Mouse (Mus musculus) right cerebral cortex, postnatal 14 days (tissue): Measurements from ENCODE around the gene Cep128.
"Not testable (repeated sequence)": the region's sequence is repeated elsewhere in the genome, so short reads cannot be mapped to it uniquely, and the experiment has no call there.

ENCODE experiments used
- DNase-seq: peaks from one replicate; pipeline ENCODE4 v3.0.0; 2022

Gene Cep128

DNA sequence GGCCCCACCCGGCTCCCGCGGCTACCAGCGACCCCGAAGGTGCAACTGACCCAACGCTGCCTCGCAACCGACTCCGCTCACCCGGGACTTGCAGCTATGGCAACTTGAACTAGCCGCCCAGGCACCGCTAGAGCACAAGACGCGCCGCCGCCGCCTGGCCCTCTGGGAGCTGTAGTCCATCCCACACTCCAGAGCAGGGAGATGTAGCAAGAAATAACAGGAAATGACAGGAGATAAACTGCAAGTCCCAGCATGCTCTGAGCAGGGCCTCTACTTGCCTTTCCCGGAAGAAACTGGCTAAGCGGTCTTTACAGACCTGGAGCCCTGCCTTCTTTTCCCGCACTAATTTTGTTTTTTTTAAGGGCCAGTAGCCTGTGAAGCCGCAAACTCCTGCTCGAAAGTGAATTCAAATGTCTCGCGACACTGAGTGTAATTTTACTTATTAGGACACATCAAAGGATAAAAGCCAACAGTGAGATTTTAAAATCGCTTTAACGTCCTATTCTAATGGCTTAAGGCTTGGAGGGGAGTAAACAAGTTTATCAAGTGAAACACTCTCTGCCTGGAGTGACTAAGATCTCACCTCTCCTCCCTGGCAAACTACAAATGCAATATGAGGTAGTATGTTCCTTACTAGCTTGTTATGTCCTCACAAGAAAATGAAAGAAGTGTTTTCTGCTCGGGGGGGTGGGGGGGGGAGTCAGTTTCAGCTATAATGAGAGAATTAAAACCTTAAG, at the start of gene Cep128, which contains the start of gene Tshr:
Cep128 (minus strand) TSS at position 129 of the 737 bp plus-strand sequence.
Tshr (plus strand) TSS at position 283 of the 737 bp plus-strand sequence.
- DNase-seq, result peak; percentile 91

DNA sequence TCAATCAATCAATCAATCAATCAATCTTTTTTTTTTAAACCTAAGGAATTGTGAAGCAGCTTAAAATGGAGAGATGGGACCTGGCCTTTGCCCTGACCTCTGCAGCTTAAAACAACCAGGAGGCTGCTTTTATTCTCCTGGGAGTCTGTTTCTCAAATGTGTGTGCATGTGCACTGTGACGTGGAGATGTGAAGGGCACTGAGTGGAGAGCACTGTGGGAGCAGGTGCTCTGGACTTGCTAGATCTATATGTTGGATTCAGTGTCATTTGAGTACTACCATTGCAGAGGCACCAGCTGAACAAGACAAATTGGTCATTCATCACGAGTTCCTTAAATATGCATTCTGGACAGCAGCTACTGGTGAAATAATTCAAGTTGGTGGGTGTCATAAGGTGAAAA, 42.9 kb upstream of the Cep128 start:
- DNase-seq, result no peak

DNA sequence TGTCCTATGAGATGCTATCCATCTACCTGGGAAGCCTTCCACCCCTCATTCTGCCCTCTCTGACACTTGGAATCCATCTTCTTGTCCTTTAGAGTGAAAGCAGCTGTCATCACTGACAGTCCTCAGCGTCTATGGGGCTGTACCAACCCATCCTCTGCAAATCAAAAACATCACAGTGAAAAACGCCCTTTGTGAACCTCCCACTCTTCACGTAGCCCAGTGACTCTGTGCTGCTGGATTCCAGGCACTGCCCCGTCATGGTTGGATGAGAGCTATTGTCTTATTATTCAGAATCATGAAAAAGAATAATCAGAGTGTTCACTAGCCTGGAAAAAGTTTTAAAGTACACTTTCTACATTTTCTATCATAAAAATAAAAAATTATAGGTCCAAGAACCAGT, 42.3 kb upstream of the Cep128 start:
- DNase-seq, result no peak

DNA sequence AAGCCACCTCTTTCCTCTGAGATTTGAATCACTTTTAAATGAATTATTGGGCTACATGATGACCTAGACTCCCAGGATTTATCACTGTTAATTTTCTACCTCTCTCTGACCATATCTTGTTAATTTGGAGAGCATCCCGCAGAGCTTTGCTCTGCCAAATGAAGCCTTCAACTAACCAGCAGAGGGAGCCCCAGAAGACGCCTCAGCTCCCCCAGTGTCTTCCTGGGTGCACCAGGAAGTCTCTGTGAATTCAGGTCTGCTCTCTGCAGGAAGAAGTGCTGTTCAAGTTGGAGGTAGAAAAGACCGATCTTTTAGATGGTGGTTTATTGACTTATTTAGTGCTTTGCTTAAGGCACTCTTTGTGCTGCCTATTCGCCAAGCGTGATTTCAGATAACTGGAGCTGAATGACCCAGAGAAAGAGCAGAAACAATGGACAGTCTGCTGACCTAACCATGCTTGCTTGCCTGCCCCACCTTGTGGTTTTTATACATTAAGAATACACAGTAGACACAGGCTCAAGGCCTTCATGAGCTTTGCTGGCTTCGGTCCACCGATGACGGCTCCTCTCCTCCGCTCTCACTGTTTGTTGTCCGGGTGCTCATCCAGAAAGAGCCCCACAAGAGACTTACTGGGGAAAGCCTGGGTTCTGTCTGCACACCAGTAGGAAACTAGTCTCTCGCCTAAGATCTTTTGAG, 39.1 kb upstream of the Cep128 start:
- DNase-seq, result peak; percentile 27

DNA sequence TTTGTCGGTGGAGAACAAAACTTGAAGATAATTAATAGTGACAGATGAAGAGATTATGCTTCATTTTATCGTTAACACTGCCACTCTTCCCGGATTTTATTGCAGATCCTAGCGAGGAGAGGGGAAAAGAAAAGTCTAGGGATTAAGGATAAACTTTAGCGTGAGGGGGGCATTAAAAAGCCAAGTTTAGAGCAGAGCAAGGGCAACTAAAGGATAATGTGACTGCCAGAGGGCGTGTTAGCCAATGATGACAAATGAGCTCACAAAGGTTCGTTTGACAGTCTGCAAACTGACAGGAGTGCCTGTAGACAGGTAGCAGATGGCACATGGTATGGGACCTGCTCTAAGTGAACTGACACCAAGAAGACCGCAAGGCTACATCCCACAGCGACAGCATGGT, 37.1 kb upstream of the Cep128 start:
- DNase-seq, result no peak

DNA sequence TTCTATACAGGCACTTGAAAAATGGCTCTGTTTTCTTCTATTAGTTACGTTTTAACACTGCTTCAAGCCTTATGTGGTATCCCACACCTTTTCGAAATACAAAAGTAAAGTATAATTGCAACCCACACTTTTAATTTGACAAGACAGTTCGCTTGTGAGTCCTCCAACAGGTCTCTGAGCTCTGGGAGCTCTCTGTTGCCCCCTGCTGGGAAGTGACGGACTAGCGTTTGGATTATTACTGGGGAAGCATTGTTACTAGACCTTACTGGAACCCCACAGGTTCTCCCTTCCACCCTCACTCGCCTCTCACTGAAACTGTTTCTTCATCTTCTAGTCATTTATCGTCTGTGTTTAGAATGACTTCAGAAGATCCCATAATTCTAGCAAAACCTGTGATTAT, 34.6 kb upstream of the Cep128 start:
- peak; percentile 54 for DNase-seq

DNA sequence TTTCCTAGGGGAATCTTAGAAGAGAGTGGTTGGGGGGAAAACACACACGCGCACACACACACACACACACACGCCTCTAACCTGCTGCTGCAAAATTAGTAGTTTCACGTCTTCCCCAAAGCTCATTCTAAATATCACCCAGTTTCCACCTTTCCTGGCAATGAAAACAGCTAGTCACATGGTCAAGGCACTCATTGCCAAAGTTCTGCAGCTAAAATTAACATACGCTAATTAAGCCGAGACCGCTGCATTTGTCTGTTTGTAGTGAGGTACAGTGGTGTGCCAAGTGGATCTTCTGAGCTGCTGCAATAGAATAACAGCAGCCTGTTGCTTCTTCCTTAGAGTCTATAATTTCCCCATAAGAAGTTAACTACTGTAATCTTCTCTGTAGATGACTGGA, 32.6 kb upstream of the Cep128 start:
- DNase-seq, result no peak

DNA sequence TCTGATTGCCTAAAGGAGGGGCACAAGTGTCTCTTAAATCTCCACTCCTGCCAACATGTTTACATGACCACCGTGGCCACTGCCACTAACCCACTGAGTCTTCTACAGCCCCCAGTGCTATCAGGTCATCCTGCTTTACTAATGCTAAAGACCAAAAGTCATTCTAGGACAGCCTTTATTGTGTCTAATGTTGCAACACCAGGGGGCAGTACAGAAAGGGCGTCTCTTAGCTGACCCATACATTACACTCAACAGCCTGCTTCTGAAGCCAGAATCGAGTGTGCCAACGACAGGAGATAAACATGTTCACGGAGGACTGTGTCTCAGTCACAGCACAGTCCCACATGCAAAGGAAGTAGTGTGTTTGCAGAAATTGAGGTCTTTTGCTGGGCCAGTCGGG, 30.9 kb upstream of the Cep128 start:
- DNase-seq, result no peak

DNA sequence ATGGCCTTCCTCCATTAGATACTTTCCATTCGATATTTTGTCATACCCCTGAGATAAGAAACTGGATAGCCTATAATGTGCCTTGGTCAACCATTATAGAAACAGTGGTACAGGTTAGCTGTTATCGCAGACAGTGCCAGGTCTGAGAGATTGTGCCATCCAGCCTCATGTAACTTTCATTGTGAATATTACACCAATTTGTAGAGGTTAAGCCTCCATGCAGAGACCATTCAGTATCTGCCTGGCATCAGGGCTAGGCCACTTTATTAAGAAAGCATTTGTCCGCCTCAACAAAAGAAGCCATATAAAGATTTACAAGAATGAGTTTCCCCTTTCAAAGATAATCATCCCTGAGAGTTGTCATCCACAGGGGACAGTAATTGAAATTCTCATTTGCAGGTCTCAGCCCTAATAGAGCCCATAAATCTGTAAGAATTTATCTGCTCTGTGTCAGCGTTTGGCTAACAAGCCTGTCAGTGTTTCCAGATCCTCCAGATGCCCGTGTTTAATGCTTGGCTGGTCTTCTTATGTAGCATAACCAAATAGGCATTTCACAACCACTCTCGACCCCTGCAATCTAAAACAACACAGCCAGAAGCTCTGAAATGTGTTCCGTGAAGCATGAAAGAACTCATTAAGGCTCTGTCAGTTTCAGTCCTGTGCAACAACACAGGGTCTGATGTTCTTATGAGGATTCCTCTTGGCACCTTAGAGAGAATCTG, 28.4 kb upstream of the Cep128 start:
- no peak for DNase-seq

DNA sequence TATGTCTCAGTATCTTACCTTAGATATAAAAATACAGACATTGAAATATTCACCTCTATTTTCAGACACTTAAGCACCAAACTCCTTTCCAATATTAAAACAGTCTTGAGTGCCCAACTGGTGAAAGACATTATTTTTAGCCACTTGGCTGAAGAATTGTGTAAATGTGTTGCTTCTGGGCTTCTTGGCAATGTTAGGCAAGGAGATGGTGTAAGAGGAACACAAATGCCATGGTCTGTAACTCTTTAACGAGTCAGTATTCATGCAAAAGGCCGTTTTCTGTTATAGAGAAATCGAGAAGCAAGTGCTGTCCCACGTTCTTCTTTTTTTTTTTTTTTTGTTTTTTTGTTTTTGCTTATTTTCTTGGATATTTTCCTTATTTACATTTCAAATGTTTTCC, 26.1 kb upstream of the Cep128 start:
- DNase-seq, result no peak

DNA sequence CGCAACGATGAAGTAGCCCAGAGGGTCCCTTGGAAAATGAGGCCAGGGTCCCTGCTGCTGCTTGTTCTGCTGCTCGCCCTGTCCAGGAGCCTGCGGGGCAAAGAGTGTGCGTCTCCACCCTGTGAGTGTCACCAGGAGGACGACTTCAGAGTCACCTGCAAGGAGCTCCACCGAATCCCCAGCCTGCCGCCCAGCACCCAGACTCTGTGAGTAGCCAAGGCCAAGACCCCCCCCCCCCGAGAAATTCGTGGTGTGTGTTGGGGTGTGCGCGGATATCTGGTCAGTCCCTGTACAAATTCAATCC, 16.8 kb upstream of the Cep128 start:
- DNase-seq, result no peak

DNA sequence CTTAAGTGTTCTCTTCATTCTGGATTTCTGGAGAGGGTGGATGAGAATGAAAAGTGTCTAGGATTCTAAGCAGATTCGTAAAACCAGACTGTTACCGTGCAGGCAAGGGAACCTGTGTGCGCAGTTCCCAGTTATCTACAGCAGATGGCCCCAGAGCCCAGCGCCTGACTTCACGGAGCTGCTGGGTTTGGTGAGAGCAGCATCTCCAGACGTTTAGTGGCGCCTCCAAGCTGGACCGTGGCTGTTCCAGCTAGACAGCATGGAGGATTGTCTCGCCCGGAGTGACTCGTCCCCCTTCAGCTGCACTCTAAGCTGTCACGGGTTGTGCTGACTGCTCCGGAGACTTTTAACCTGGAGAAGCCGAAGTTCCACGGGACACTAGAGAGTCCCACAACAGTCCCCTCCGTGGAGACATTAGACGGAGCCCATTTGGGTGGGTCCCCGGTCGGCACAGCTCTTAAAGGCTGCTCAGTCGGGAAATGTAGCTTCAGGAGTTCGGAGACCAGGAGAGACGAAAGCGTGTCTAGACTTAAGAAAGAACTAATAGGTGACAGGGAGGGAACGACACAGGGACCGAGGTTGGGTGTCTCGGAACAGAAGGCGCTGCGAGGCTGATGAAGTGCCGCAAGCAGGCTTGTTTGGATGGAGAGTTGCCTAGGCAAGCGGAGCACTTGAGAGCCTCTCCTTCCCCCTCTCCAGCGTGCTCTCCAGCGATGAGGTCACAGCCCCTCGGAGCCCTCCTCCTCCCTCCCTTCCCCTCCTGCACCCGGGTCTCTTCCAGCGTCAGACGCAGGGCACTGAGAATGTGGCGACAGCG, 16.2 kb upstream of the Cep128 start:
- DNase-seq, result peak; percentile 81

DNA sequence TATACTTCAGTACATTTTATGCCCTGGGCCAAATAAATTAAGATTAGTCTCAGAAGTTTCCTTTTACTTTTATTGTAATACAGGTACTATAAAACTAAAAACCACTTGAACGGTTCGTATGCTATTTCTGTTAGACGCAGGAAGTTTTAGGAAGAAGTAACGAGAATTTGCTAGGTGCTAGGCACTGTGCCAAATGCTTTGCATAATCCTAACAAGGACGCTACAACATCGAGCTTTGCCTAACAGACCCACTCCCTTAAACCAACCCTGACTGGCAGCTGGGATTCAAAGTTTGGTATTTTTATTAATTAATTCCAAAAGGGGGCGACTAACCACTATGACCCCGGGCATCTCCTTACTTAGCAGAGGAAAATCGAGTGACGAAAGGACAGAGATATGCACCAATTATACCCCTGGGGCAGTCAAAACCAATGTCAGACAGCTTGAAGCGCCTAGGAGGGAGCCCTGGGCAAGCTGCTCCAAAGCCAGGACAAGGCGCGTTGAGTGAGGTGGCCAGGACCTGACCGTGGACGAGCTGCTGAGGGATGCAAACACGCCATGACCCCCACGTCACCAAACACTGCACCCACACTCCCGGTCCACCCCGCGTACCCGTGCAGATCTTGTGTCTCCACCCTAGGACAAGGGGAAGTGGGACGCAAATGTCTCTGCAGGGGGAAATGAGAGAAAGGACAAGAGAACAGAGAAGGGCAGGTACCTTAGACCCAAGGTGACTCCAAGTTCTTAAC, 519 bp downstream of the Cep128 start:
- DNase-seq, result peak; percentile 6

DNA sequence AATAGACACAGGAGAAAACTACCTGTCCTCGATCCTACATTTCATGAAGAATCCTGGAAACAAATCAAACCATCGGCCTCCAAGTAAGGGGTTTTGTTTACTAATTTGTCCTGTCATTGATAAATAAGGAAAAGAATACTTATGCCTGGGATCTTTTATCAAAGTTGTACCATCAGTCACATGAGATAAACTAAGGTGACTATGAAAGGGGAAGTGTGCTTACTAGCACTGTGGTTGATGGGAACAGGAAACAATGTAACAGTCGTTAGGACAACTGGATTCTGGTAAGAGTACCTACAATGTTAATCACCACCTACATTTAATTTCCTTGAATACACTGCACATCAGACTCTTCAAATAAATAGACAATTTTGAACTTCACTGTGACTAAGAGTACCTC, 15.0 kb downstream of the Cep128 start:
- DNase-seq, result no peak

DNA sequence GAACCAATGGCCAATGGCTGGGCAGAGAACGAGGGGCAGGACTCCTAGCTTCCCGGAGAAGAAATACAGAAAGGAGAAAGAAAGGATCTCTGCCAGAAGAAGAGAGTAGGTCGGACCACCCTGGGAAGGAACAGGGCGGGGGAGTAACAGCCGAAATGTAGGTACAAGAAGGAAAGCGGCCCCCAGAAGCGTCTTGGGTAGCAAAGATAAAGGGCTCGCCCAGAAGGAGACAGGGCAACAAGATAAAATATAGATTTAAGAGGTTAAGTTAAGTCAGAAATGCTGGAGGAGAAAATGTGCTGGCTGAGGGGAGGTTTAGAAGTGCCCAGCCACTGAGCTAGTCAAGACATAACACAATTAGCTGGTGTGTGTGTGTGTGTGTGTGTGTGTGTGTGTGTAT, 30.4 kb downstream of the Cep128 start:
- no peak for DNase-seq

DNA sequence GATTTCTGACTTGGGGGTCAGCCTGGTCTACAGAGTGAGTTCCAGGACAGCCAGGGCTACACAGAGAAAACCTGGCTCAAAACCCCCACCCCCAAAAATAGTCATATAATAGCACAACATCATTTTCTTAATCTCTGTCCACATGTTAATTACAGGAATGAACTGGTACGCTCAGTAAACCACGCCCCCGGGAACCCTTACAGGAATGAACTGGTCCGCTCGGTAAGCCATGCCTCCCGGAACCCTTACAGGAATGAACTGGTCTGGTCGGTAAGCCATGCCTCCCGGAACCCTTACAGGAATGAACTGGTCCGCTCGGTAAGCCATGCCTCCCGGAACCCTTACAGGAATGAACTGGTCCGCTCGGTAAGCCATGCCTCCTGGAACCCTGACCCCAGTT, 45.6 kb downstream of the Cep128 start:
- DNase-seq, result not testable (repeated sequence)

DNA sequence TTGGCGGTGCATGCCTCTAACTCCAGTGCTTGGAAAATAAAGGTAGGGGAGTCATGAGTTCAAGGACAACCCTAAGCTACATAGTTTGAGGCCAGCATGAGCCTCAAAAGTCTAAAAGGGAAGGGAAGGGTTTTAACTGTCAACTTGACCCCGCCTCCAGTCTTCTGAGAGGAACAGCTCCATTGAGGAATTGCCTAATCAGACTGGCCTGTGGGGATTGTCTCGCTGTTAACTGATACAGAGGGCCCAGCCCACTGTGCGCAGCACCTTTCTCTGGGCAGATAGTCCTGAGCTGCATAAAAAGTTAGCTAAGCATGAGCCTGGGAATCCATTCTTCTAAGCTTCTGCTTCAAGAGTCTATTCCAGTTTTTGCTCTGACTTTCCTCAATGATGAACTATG, 56.7 kb downstream of the Cep128 start:
- no peak for DNase-seq

DNA sequence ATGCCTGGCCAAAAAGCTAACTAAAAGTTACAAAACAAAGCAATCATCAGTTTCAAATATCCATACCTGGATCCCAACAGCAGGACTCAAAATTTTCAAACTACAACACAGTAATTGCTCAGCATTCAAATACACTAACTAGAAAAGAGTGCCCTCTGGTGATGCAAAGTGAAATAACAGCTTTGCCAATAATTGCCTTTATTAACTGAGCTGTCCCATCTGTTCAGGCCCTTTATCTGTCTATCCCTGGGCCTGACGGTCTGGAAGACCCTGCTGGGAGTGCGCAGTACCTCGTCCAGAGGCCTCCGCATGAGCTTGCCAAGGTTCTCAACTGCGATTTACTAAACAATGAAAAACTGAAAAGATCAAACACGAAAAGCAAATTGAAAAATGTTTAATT, 58.1 kb downstream of the Cep128 start:
- no peak for DNase-seq

DNA sequence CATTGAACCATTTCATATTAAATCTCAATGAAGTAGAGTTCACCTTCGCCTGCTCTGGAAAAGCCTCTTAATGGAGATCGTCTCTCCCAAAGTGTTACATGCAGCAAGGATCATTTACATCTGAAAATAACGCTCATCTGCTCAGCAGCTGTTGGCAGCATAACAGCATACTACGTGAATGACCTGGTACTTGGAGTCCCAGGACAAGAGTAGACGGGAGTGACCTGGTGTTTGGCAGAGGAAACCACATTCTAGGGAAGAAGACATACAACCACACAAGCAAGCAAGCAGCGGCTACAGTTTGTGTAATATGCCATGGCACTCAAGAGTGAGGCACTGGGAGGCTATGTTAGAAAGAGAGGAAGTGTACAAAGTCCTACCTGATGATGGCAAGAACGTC, 69.2 kb downstream of the Cep128 start:
- no peak for DNase-seq

DNA sequence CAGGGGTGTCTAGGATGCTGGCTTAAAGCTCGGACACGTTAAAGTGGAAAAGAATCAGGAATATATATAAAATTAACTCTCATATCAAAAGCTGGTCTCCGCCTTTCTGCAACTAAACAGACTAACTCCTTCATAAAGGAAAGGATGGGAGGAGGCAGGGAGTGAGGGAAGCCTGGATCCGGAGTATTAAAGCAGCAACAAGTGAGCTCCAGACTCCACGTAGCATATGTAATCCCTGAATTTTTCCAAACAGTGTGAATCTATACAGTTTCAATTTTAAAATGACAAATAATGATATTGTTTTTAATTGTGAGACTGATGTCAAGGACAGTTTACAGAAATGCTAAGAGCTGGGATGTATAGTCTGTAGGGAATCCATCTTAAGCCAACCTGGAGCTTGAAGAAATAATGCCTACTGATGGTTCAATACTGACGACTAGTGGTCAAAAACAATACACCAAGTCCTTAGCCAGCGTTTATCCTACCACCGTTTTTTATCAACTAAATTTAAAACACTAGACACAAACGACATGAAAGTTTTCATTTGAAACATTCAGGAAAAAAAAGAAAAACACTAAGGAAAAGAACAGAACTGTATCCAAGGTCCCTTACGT, 70.1 kb downstream of the Cep128 start:
- DNase-seq, result no peak

DNA sequence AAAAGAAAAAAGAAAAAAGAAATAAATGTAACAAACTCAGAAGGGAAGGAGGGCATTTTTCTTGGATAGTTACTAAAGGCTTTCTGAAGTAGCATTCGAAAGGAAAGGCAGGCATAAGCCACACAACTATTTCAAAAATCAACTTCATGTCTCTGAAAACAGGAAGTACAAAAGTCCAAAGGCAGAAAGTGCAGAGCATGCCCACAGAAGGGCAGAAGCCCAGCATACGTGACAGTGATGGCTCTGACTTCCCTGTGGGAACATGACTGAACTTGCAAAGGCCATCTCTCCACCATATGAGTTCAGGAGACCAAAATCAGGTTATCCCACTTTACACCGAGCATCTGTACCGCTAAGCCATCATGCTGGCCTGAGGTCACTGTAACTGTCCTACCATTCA, 71.6 kb downstream of the Cep128 start:
- no peak for DNase-seq

DNA sequence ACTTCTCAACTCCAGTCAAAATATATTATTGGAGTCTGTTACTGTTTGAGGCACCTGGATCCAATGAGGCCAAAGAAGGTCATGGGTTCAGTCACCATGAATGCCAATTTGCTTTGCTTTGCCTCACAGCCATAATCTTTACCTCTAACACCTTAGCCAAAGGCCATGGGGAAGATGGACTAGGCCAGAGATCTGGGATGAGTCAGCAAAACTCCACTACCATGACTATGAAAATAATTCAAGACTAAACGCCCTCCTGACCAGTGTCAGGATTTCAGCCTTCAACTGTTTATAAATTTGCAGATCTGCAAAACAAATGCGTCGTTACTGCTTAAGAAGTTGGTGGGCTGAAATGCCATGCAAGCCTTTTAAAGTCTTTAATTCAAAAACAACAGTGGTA, 76.5 kb downstream of the Cep128 start:
- no peak for DNase-seq
